Mouse (Mus musculus): ENCODE results near the gene Rpsa. TPM values are rescaled to one million over a fixed set of nuclear protein-coding genes. Genes with fewer than 3 reads are reported as not detected.

Rpsa gene
- 890 and 945 TPM in 2 replicates for polyA plus RNA-seq (2015; fragmentation: Nextera tagmentation; extraction: Ambion mirVana)

DNA sequence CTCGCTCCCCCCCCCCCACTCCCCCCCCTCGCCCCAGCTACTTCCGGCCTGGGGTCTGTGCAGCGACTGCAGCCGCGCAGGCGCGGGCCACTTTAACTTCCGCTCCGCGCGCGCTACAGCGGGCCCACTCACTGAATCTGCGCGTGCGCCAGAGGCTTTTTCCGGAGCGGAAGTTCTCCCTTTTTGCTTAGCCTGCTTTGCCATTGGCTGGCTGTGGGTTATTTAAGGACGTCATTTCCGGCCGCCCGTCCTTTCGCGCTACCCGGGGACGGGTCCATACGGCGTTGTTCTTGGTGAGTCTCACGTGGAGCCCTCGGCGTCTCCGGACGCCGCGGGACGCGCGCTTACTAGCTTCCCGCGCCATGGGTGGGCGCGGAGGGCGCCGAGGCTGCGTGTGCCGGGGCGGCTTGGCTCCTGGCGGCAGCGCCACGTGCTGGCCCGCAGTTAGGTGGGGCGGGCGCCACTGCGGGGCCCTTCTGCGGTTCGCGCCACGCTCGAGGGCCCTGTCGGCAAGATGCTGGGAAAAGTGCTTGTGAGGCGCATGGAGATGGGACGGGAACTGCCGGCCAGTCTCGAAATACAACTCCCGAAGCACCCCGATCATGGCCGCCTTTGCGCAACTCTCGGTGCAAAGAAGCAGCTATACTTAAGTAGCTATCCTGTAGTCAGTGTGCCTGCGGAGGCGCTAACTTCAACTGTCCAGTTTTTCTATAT lies at the start of gene Rpsa:
Rpsa (plus strand) TSS at position 152 of the 714 bp plus-strand sequence.

DNA sequence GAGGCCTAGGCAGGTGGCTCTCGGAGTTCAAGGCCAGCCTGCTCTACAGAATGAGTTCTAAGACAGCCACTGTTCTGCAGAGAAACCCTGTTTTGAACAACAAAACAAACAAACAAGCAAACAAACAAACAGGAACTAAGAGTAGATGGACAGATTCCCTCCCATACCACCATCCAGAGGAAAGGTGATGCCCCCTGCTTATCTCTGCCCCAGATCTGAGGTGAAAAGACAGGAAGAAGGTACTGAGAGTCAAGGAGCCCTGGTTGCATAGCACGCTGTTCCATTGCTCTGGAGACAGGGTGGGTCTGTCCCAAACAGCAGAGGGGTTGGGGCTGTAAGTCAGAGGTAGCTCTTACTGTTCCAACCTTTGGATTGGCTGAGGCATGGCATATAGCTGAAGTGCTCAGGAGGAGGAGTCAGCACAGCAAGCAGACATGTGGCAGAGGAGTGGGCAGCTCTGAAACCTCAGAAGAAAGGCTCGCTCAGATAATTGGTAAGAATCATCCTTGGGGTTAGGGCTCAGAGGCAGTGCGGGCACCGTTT lies 35.7 kb upstream of the Rpsa start, which contains the start of gene Ccr8:
Ccr8 (plus strand) TSS at position 419 of the 543 bp plus-strand sequence.

GRCm38 (mm10) chr9:120110211-120111018 lies 17.1 kb upstream of the Rpsa start, which contains the start of gene Slc25a38:
TSS of gene Slc25a38 (plus strand) at chr9:120110374.

DNA sequence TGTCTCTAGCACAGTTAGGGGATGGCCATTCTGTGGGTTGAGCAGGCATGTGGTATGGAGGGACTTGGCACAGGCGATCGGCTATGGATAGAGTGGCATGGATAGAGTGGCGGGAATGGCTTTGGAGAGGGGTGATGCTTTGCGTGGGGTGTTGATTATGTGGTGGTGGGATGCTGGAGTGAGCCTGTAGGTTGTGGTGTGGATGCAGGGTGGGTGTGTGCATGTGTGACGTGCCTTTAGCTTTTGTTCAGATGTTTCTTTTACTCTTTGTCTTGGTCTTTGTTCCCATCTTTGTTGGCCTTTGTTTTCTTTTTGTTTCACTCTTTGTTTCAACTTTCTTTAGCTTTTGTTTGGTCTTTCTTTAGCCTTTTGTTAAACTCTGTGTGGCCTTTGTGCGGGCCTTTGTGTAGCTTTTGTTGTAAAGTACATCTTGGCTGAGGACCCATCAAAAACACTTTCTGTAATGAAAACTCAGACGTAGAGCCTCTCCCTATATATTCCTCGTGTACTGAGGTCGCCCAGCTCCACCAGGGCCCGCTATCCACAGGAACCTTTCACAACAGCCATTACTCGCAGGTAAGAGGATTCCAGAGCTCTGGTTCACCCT lies 21.8 kb downstream of the Rpsa start, which contains the start of gene Mobp:
Mobp (plus strand) TSS at position 486 of the 607 bp plus-strand sequence.

Other genes starting within 250 kb of the Rpsa start
- 41.8 and 47.1 TPM in 2 replicates for gene Wdr48, start 232.8 kb upstream of the Rpsa start, polyA plus RNA-seq (2015; fragmentation: Nextera tagmentation; extraction: Ambion mirVana)
- gene Gorasp1, start 190.1 kb upstream of the Rpsa start, polyA plus RNA-seq (2015; fragmentation: Nextera tagmentation; extraction: Ambion mirVana), result 18.9 and 20.3 TPM in 2 replicates
- 0.92 and 1.1 TPM in 2 replicates for gene Ttc21a, start 190.1 kb upstream of the Rpsa start, polyA plus RNA-seq (2015; fragmentation: Nextera tagmentation; extraction: Ambion mirVana)
- gene Csrnp1, start 143.0 kb upstream of the Rpsa start, polyA plus RNA-seq (2015; fragmentation: Nextera tagmentation; extraction: Ambion mirVana), result 1.5 and 2.4 TPM in 2 replicates
- not detected in 2 replicates for gene Xirp1, start 104.1 kb upstream of the Rpsa start, polyA plus RNA-seq (2015; fragmentation: Nextera tagmentation; extraction: Ambion mirVana)
- gene Cx3cr1, start 57.8 kb upstream of the Rpsa start, polyA plus RNA-seq (2015; fragmentation: Nextera tagmentation; extraction: Ambion mirVana), result 18.0 and 20.0 TPM in 2 replicates
- not detected in 2 replicates for gene Ccr8, start 35.6 kb upstream of the Rpsa start, polyA plus RNA-seq (2015; fragmentation: Nextera tagmentation; extraction: Ambion mirVana)
- 42.0 and 45.4 TPM in 2 replicates for gene Slc25a38, start 17.3 kb upstream of the Rpsa start, polyA plus RNA-seq (2015; fragmentation: Nextera tagmentation; extraction: Ambion mirVana)
- gene Mobp, start 22.0 kb downstream of the Rpsa start, polyA plus RNA-seq (2015; fragmentation: Nextera tagmentation; extraction: Ambion mirVana), result 4.1 and 18.4 TPM in 2 replicates
- gene Myrip, start 173.8 kb downstream of the Rpsa start, polyA plus RNA-seq (2015; fragmentation: Nextera tagmentation; extraction: Ambion mirVana), result 10.6 and 11.3 TPM in 2 replicates

Measured in neural tube, postnatal 0 days (tissue).